Mouse (Mus musculus): ENCODE data around the gene Kcnmb3.

DNA sequence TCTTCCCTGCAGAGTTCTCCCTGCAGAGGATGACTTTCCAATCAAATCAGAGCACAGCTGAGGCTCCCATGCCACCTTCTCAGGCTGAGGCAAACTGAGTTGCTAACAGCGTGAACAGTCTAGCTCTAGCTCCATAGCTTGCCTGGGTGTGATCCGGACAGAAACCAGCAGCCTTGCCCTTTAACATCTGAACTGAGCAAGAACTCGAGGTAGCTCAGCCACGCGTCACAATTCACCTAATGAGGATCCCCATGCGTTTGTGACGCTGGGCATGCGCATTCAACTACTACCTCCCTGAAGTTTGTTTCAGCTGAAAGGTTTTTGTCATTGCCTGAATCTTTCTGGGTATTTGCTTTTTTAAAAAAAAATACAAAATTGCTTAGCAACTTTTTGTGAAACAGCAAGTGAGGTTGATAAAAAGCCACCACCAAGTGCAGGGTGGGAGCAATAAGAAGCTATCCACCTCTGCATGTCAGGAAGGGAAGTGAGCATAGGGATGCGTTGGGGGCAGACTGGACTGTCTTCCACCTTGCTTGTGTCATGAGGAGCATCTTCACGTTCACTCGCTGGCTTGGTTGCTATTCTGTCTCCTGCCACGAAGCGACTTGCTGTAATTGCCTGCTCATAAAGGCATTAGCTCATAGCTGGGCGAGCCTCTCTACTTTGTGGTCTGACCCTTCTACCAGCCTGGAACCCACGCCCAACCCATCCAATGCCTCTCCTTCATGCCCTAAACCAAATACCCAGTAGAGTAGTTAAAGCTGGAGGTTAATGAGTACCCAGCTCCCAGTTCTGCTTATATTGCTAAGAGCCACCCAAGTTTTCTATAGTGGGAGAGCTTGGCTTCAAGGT, 1.7 kb downstream of the Kcnmb3 start:
- no peak for TF ChIP-seq EP300 (IDR thresholded peaks at IDR 0.05)
- no peak for TF ChIP-seq CTCF (IDR thresholded peaks at IDR 0.05)
